Mouse (Mus musculus) C2C12 (cell line): ENCODE measurements at regions not wholly inside any gene's neighbourhood (a gene's known extent, or its start where the extent isn't known, plus 50 kb on each side); places are given as distances from the start of the nearest gene placed in this dataset.

Experiments
- H3K27me3 ChIP-seq: one replicate; pipeline ENCODE4 v1.6.1; 2011; ENCODE audit not compliant: control insufficient read depth, insufficient read depth, insufficient read length
- H3K36me3 ChIP-seq: one replicate; pipeline ENCODE4 v1.6.1; 2011; ENCODE audit not compliant: control insufficient read depth, insufficient read depth
- H3K4me3 ChIP-seq: one replicate; pipeline ENCODE4 v1.5.1; 2011; ENCODE audit warnings: mild to moderate bottlenecking, control low read depth; ENCODE audit not compliant: poor library complexity, insufficient read depth, severe bottlenecking
- H3K79me2 ChIP-seq: one replicate; pipeline ENCODE4 v1.6.1; 2011; ENCODE audit not compliant: control insufficient read depth, insufficient read depth
- H3K79me3 ChIP-seq: one replicate; pipeline ENCODE4 v1.6.1; 2011; ENCODE audit warnings: low read depth, control low read depth
- H3ac ChIP-seq: one replicate; pipeline ENCODE3; 2011; ENCODE audit warnings: low read depth; ENCODE audit not compliant: control insufficient read depth, insufficient read length
- CEBPB ChIP-seq: IDR thresholded peaks from one replicate; pipeline ENCODE4 v1.6.1; 2011; ENCODE audit warnings: low read depth, mild to moderate bottlenecking, control low read depth, moderate library complexity
- CTCF ChIP-seq: IDR thresholded peaks from one replicate; pipeline ENCODE4 v1.5.1; 2011; ENCODE audit not compliant: control insufficient read depth, insufficient read depth, insufficient read length
- FOSL1 ChIP-seq: IDR thresholded peaks from one replicate; pipeline ENCODE4 v1.8.0; 2011; ENCODE audit warnings: mild to moderate bottlenecking, low read length; ENCODE audit not compliant: poor library complexity, insufficient read depth, severe bottlenecking
- MAX ChIP-seq: IDR thresholded peaks from one replicate; pipeline ENCODE4 v1.6.1; 2011; ENCODE audit warnings: mild to moderate bottlenecking, control low read depth
- MYOD1 ChIP-seq: IDR thresholded peaks from one replicate; pipeline ENCODE4 v1.6.1; 2011; ENCODE audit warnings: low read depth; ENCODE audit not compliant: control insufficient read depth, insufficient read length
- MYOG ChIP-seq: IDR thresholded peaks from one replicate; pipeline ENCODE4 v1.6.1; 2011; ENCODE audit not compliant: control insufficient read depth, insufficient read length; ENCODE audit errors: extremely low read depth
- USF1 ChIP-seq: IDR thresholded peaks from one replicate; pipeline ENCODE4 v1.6.1; 2011; ENCODE audit warnings: low read depth, mild to moderate bottlenecking, control low read depth, moderate library complexity

DNA sequence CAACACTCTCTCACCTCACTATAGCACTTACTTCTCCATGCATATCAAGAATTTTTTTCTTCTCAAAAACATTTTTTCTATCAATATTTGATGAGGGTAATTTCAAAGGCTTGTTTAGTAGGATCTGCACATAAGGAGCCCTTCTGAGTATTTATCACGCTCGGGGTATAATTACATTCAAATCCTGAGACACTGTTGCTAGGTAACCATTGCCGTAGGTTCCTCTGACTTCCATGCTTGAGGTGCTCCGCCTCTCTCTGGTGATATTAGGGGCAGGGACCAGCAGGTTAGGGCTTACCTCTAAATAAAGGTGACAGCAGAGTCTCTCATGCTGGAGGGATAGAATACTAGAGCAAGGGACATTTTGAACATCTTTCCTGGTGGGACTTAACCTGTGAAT lies 54.4 kb upstream of the 9630041A04Rik start:
- no peak overlapping the region for H3ac ChIP-seq
- no peaks in the 10 kb centered on the region for H3K79me3 ChIP-seq
- H3K4me3 ChIP-seq = no peak overlapping the region
- no peaks in the 10 kb centered on the region for H3K27me3 ChIP-seq
- H3K79me2 ChIP-seq = no peaks in the 10 kb centered on the region
- H3K36me3 ChIP-seq = no peaks in the 10 kb centered on the region
- TF ChIP-seq FOSL1 = no peak
- TF ChIP-seq MAX = no peak
- no peak for TF ChIP-seq MYOG
- no peak for TF ChIP-seq MYOD1
- TF ChIP-seq CEBPB = no peak
- no peak for TF ChIP-seq USF1
- TF ChIP-seq CTCF = no peak

DNA sequence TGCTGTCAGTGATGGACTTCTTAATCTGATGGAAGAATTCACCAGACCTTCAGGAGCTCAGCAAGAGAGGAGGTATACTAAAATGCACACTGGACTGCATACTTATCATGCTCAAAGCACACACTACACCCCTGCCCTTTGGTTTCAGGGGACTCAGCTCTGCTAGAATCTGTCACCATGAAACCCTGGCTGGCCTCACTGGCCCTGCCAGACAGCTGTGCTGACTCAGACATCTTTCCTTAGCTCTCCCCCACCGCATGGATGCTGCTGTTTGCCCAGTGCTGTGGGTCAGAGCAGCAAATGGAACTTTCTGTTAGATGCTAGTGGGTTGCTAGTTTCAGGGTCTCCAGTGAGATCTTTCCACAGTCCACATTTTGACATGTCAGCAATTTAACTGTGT lies 64.9 kb upstream of the 9630041A04Rik start:
- Histone ChIP-seq H3K36me3 (no peaks in the 10 kb centered on the region), H3K27me3 (no peaks in the 10 kb centered on the region), H3K79me2 (no peaks in the 10 kb centered on the region), H3ac (no peak overlapping the region), H3K79me3 (no peaks in the 10 kb centered on the region), H3K4me3 (no peak overlapping the region)
- TF ChIP-seq CTCF = no peak
- peak; percentile 49 for TF ChIP-seq MYOD1

DNA sequence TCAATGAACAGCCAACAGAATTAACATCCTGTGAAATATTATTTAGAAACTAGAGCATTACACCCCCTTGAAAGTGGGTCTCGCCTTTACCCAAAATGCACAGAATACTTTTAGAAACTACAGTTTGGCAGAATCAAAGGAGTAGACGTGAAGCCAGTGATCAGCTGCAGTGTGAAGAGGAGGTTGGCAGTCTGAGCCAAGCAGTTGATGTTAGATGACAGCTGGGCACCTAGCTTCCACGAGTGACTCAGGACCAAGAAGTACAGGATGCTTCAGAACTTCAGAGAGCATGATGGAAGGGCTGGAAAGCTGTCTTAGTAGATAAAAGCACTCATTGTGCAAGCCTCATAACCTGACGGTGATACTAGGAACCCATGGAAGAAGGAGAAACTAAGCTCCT lies 65.6 kb upstream of the 9630041A04Rik start:
- TF ChIP-seq MYOD1 (peak; percentile 85), CTCF (no peak)

DNA sequence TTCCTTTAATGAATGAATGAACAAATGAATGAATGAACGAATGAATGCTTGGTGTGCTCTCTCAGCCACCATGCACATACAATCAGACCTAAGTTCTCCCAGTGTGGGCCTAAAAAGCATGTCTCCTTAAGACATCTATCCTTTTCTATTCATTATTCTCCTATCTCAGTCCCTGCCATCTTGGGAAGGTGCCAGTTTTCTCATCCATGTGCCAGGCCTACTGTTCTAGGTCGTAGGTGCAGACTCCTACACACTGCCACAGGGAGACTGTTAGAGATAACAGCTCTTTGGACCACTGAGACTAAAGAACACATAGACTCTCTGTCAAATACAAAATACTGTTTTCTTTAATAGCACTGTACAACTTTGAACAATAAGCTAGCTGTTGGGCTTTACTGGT lies 66.2 kb upstream of the 9630041A04Rik start:
- H3K27me3 ChIP-seq = no peaks in the 10 kb centered on the region
- H3ac ChIP-seq = no peak overlapping the region
- no peaks in the 10 kb centered on the region for H3K79me3 ChIP-seq
- no peak overlapping the region for H3K4me3 ChIP-seq
- TF ChIP-seq CTCF = no peak
- TF ChIP-seq MYOG = no peak
- no peak for TF ChIP-seq MAX
- no peak for TF ChIP-seq MYOD1
- TF ChIP-seq USF1 = no peak
- no peak for TF ChIP-seq CEBPB
- TF ChIP-seq FOSL1 = no peak
- H3K79me2 ChIP-seq = no peaks in the 10 kb centered on the region
- no peaks in the 10 kb centered on the region for H3K36me3 ChIP-seq

More for the DNA sequence above, 65.6 kb upstream of the 9630041A04Rik start:
- Histone ChIP-seq H3K4me3 (no peak overlapping the region), H3K36me3 (no peaks in the 10 kb centered on the region), H3ac (no peak overlapping the region), H3K79me3 (no peaks in the 10 kb centered on the region), H3K27me3 (no peaks in the 10 kb centered on the region), H3K79me2 (no peaks in the 10 kb centered on the region)

DNA sequence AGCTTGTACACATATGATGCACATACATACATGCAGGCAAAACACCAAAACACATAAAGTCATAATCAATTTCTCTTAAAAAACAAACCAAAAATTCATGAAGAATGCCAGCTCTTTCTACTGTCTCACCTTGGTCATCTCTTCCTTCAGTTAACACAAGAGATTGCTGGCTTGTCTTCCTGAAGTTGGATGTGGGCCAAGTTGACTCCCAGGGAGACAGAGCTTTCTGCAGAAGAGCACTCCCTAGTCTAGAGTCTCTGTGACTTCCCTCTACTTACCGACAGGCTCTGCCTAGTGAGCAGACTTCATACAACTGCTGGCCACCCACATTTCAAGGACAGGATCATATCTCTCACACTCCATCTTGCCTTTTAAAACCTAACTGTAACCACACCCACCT lies 70.7 kb upstream of the 9630041A04Rik start:
- TF ChIP-seq USF1 (no peak), CTCF (no peak), MAX (no peak), FOSL1 (no peak), CEBPB (no peak), MYOD1 (no peak)
- Histone ChIP-seq H3K79me2 (no peaks in the 10 kb centered on the region), H3K4me3 (no peak overlapping the region), H3K27me3 (no peaks in the 10 kb centered on the region), H3K79me3 (no peaks in the 10 kb centered on the region), H3ac (no peak overlapping the region), H3K36me3 (no peaks in the 10 kb centered on the region)

DNA sequence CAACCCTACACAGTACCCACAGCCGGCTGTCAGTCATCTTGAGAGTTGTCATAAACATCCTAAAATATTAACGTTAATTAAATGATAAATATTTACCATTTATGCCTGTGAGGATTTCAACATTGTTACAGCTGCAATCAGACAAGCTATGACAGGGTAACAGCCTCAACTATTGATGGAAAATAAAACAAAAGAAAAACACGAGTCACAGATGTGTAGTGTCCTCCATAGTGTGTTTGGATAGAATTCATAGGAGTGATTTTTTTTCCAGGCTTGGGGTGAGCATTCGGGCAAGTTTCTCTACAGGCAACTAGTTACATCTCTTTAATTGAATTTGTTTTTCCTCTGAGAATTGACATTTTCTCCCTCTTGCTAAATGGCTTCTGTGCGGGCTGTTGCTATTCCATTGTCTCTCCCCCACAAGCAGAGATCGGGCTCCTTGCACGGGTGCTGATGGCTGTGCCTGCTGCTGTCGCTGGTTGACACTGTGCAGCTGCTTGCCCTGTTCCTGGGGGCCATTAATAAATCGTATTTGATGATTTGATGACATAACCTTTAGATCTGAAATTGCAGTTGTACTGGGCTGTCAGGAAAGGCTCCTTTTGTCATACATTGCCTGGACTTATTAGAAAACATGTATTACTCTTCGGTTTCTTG lies 120.6 kb upstream of the 9630041A04Rik start:
- Histone ChIP-seq H3K79me3 (no peaks in the 10 kb centered on the region), H3K27me3 (no peaks in the 10 kb centered on the region), H3K4me3 (no peak overlapping the region), H3K79me2 (no peaks in the 10 kb centered on the region), H3K36me3 (no peaks in the 10 kb centered on the region), H3ac (no peak overlapping the region)
- TF ChIP-seq MAX = no peak
- TF ChIP-seq CTCF = no peak
- TF ChIP-seq MYOD1 = no peak
- TF ChIP-seq USF1 = no peak
- no peak for TF ChIP-seq FOSL1
- TF ChIP-seq MYOG = no peak
- TF ChIP-seq CEBPB = no peak
